In genomic region chr13:54242380-54242779, GRCm38 (mm10) we compare ENCODE assay signal across 9 mouse cellular contexts. TPM values are rescaled to one million over a fixed set of nuclear protein-coding genes. Genes with fewer than 3 reads are reported as not detected.
DNase-seq lines count a peak whose midpoint lies in the region; ATAC-seq lines count a peak whose summit lies in the region.
"Had no signal": no experiment of that assay in that cellular context is flagged by ENCODE, and none has a peak within 500 bp of the region (broad histone marks: within the 10 kb centered on the region; RNA-seq: fewer than 3 reads in every experiment).

No protein-coding gene starts in this region.

- no peak for ATAC-seq in hindbrain, embryonic 11.5 days (ENCODE audit: low FRiP score)
- no peak for ATAC-seq in hindbrain, embryonic 14.5 days (ENCODE audit: low FRiP score)

- H3K9ac ChIP-seq in hindbrain, embryonic 11.5 days (ENCODE audit: low read depth, low read length), result no peak overlapping the region
- no peak overlapping the region for H3K9ac ChIP-seq in hindbrain, embryonic 14.5 days
- H3K9ac ChIP-seq: embryonic facial prominence, embryonic 12.5 days had no signal

- WGBS in hindbrain, embryonic 11.5 days, result 73% methylated on average over 5 of the region's 5 CpGs
- 71% methylated on average over 5 of the region's 5 CpGs for WGBS in hindbrain, embryonic 14.5 days

- no peak overlapping the region for H3K4me3 ChIP-seq in hindbrain, embryonic 11.5 days (ENCODE audit: low read depth, low read length)
- H3K4me3 ChIP-seq in hindbrain, embryonic 14.5 days (replicated peaks; ENCODE audit: low read length), result no peak overlapping the region
- H3K4me3 ChIP-seq: embryonic facial prominence, embryonic 12.5 days had no signal

- no peaks in the 10 kb centered on the region for H3K9me3 ChIP-seq in hindbrain, embryonic 11.5 days (ENCODE audit: control insufficient read depth, low read length)
- H3K9me3 ChIP-seq in hindbrain, embryonic 14.5 days (ENCODE audit: control insufficient read depth, low read length), result no peaks in the 10 kb centered on the region
- H3K9me3 ChIP-seq: embryonic facial prominence, embryonic 12.5 days had no signal

- H3K27ac ChIP-seq in hindbrain, embryonic 11.5 days (ENCODE audit: low read depth, low read length), result no peak overlapping the region
- H3K27ac ChIP-seq in hindbrain, embryonic 14.5 days, result no peak overlapping the region
- H3K27ac ChIP-seq: embryonic facial prominence, embryonic 12.5 days had no signal

- H3K4me2 ChIP-seq in hindbrain, embryonic 11.5 days (replicated peaks; ENCODE audit: low read depth, low read length), result no peak overlapping the region
- H3K4me2 ChIP-seq in hindbrain, embryonic 14.5 days (replicated peaks), result no peak overlapping the region
- H3K4me2 ChIP-seq: embryonic facial prominence, embryonic 12.5 days had no signal

- no peaks in the 10 kb centered on the region for H3K4me1 ChIP-seq in hindbrain, embryonic 11.5 days (replicated peaks; ENCODE audit: control insufficient read depth, insufficient read depth, low read length)
- H3K4me1 ChIP-seq in hindbrain, embryonic 14.5 days (replicated peaks; ENCODE audit: control insufficient read depth, insufficient read depth, low read length), result no peaks in the 10 kb centered on the region
- H3K4me1 ChIP-seq: embryonic facial prominence, embryonic 12.5 days had no signal

- DNase-seq in hindbrain, embryonic 11.5 days (ENCODE audit: low spot score), result peak; percentile 31
- no peak for DNase-seq in hindbrain, embryonic 14.5 days (ENCODE audit: low spot score)
- DNase-seq in CD4-positive helper T cell, adult 2 months (ENCODE audit: low read depth, low spot score), result peak; percentile 61
- peak; percentile 57 for DNase-seq in R1 (ENCODE audit: low read depth, low spot score)
- DNase-seq in lung, postnatal 10 days, result peak; percentile 38
- no peak for DNase-seq in layer of hippocampus, postnatal 14 days (ENCODE audit: low spot score in 2 of 2)
- DNase-seq in right cerebral cortex, postnatal 25 days, result no peak
- DNase-seq in left cerebral cortex, postnatal 14 days (ENCODE audit: low spot score in 2 of 2), result no peak

- peaks cover 4% of the 10 kb centered on the region; the same call in 1 of the 2 replicates for H3K27me3 ChIP-seq in hindbrain, embryonic 11.5 days (ENCODE audit: control insufficient read depth, insufficient read depth, low read length)
- H3K27me3 ChIP-seq in hindbrain, embryonic 14.5 days (ENCODE audit: control insufficient read depth, insufficient read depth, low read length), result no peaks in the 10 kb centered on the region

- intact Hi-C loops in left cerebral cortex, postnatal 14 days (cut with DNase I), result loop anchor here (2.0 kb wide), 1 partner anchor 130 kb away; no protein-coding TSS in a partner anchor

- no peaks in the 10 kb centered on the region for H3K36me3 ChIP-seq in hindbrain, embryonic 11.5 days (ENCODE audit: control insufficient read depth, insufficient read depth, low read length)
- H3K36me3 ChIP-seq in hindbrain, embryonic 14.5 days (replicated peaks; ENCODE audit: control insufficient read depth, insufficient read depth), result no peaks in the 10 kb centered on the region
- H3K36me3 ChIP-seq: embryonic facial prominence, embryonic 12.5 days had no signal

RNA-seq across cellular contexts. Expression of gene Hrh2, which starts 50.5 kb away (rescaled TPM):
- 0.24 TPM in 1 of 2 replicates, not detected in the other for polyA plus RNA-seq in hindbrain, embryonic 11.5 days (2014; fragmentation: Nextera tagmentation; extraction: Ambion mirVana)
- polyA plus RNA-seq in hindbrain, embryonic 14.5 days (2014; fragmentation: Nextera tagmentation; extraction: Ambion mirVana), result 0.76 and 0.90 TPM in 2 replicates
- total RNA-seq in layer of hippocampus, postnatal 14 days (2021), result 1 to 10 TPM; 4.8 to 5.7 TPM
- total RNA-seq in left cerebral cortex, postnatal 14 days (2021), result 10 to 100 TPM; 12.8 to 13.4 TPM

Comparison
In these comparisons a context has a peak if more than half of its experiments do, and no peak if none do; other contexts are left out.
1. DNase-seq: peak in hindbrain, embryonic 11.5 days (single experiment), CD4-positive helper T cell, adult 2 months (single experiment), R1 (single experiment) and lung, postnatal 10 days (single experiment); none in hindbrain, embryonic 14.5 days (single experiment), layer of hippocampus, postnatal 14 days (0 of 2), right cerebral cortex, postnatal 25 days (single experiment) and left cerebral cortex, postnatal 14 days (0 of 2).